Comparison of ENCODE assay signal across 7 mouse cellular contexts in the genomic region with DNA sequence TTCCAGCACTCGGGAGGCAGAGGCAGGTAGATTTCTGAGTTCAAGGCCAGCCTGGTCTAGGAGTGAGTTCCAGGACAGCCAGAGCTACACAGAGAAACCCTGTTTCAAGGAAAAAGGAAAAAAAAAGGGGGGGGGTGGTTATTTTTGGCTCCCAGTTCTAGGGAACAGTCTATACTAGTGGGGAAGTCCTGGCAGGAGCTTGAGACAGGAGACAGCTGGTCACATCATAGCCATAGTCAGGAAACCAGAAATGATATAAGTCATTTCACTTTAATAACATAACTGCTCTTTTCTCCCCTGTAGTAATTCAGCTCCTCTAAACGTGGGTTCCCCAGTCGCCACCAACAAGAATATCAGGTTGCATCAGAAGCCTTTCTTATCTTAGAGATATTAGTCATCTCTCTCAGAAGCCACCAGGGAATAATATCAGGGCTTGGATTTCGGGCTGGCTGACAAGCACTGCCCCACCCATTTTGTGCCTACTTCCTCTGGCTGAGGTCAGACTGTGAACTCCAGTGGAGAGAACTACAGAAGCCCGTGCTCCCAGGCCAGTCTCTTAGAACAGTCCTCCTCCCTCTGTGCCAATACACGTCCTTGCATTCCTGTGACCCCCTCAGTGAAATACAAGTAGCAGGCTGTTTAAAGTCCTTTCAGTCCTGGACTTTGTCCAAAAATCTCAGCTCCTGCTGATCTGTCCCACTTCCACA. TPM values are rescaled to one million over a fixed set of nuclear protein-coding genes. Genes with fewer than 3 reads are reported as not detected.
DNase-seq lines count a peak whose midpoint lies in the region; ATAC-seq and TF ChIP-seq lines count a peak whose summit lies in the region.

No protein-coding gene starts in this region.

- no peak overlapping the region for H3K9ac ChIP-seq in lung, embryonic 14.5 days

- TF ChIP-seq POLR2A in thymus, adult 2 months (IDR thresholded peaks at IDR 0.05; ENCODE audit: control insufficient read depth, extremely low read depth, insufficient read depth, low read length, poor library complexity), result no peak

- DNase-seq in urinary bladder, postnatal 36 days (ENCODE audit: low spot score in 2 of 2), result peak; percentile 23 to 48
- no peak for DNase-seq in urinary bladder, postnatal 25 days (ENCODE audit: low spot score)
- DNase-seq in lung, embryonic 14.5 days, result peak; percentile 79
- no peak for DNase-seq in thymus, adult 2 months
- no peak for DNase-seq in ovary, postnatal 14 days (ENCODE audit: low spot score)

- 11% methylated on average over 6 of the region's 6 CpGs for WGBS in lung, embryonic 14.5 days
- 38% methylated on average over 6 of the region's 6 CpGs for WGBS in thymus, adult 2 months

- H3K27me3 ChIP-seq in lung, embryonic 14.5 days (ENCODE audit: insufficient read depth, low read length), result no peaks in the 10 kb centered on the region
- no peaks in the 10 kb centered on the region for H3K27me3 ChIP-seq in thymus, adult 2 months (ENCODE audit: control insufficient read depth, insufficient read depth, low read length)

- no peaks in the 10 kb centered on the region for H3K9me3 ChIP-seq in lung, embryonic 14.5 days (ENCODE audit: low read depth, low read length)

- peaks cover 10% of the 10 kb centered on the region; the same call in 1 of the 2 replicates for H3K4me1 ChIP-seq in lung, embryonic 14.5 days (ENCODE audit: insufficient read depth)
- no peaks in the 10 kb centered on the region; the same call in 1 of the 2 replicates for H3K4me1 ChIP-seq in thymus, adult 2 months (replicated peaks; ENCODE audit: control insufficient read depth, insufficient read depth, low read length)

- no peak overlapping the region for H3K4me3 ChIP-seq in lung, embryonic 14.5 days (ENCODE audit: low read depth, low read length)
- no peak overlapping the region for H3K4me3 ChIP-seq in thymus, adult 2 months (ENCODE audit: control insufficient read depth, insufficient read depth, low read length)

- no peaks in the 10 kb centered on the region for H3K36me3 ChIP-seq in lung, embryonic 14.5 days (ENCODE audit: insufficient read depth)
- no peaks in the 10 kb centered on the region for H3K36me3 ChIP-seq in thymus, adult 2 months (ENCODE audit: control insufficient read depth, insufficient read depth, low read length)

- peak; percentile 71 for ATAC-seq in granulocyte monocyte progenitor cell, adult 5-6 weeks (replicated peaks; ENCODE audit: poor library complexity, severe bottlenecking)
- ATAC-seq in lung, embryonic 14.5 days (ENCODE audit: insufficient read depth), result peak; percentile 75
- ATAC-seq in inflammation-experienced regulatory T-cells, adult 6 months, result no peak

- H3K27ac ChIP-seq in lung, embryonic 14.5 days (ENCODE audit: low read depth), result peak overlapping the region; percentile 60; the same call in 1 of the 2 replicates
- H3K27ac ChIP-seq in thymus, adult 2 months (ENCODE audit: control insufficient read depth, insufficient read depth, low read length), result no peak overlapping the region

- 0 out of 2 replicates have a peak overlapping the region, but pooled peaks have one; percentile 29 for H3K4me2 ChIP-seq in lung, embryonic 14.5 days

- TF ChIP-seq CTCF in lung, embryonic 14.5 days (IDR thresholded peaks at IDR 0.05; ENCODE audit: low read depth), result no peak
- no peak for TF ChIP-seq CTCF in thymus, adult 2 months (IDR thresholded peaks at IDR 0.05; ENCODE audit: borderline replicate concordance, control insufficient read depth, extremely low read depth, insufficient read depth, low read length, poor library complexity)

RNA-seq across cellular contexts. Expression of gene Gm10073, which starts 3.7 kb away (rescaled TPM):
- 29.2 and 30.2 TPM in 2 replicates for total RNA-seq in granulocyte monocyte progenitor cell, adult 5-6 weeks (2014; fragmentation: Nextera tagmentation)
- 8.2 and 10.8 TPM in 2 replicates for total RNA-seq in granulocyte monocyte progenitor cell, adult 5-6 weeks (2017)
- polyA plus RNA-seq in lung, embryonic 14.5 days (2014; fragmentation: Nextera tagmentation; extraction: Ambion mirVana), result 10.1 and 11.4 TPM in 2 replicates
- polyA plus RNA-seq in thymus, adult 2 months (2012; rRNA removed), result 69.5 and 76.2 TPM in 2 replicates
- 100 to 1,000 TPM in 1 of 3 experiments, 10 to 100 TPM in 2; 67.0 to 101 (median 94.0) TPM for polyA plus RNA-seq in inflammation-experienced regulatory T-cells, adult 6 months (2017; shearing (Covaris generic))

RNA-seq across cellular contexts. Expression of gene Cdh1, which starts 26.1 kb away (rescaled TPM):
- 1.1 and 4.6 TPM in 2 replicates for total RNA-seq in granulocyte monocyte progenitor cell, adult 5-6 weeks (2014; fragmentation: Nextera tagmentation)
- 0.88 and 1.6 TPM in 2 replicates for total RNA-seq in granulocyte monocyte progenitor cell, adult 5-6 weeks (2017)
- 85.3 and 89.8 TPM in 2 replicates for polyA plus RNA-seq in lung, embryonic 14.5 days (2014; fragmentation: Nextera tagmentation; extraction: Ambion mirVana)
- 23.5 TPM in 2 replicates for polyA plus RNA-seq in thymus, adult 2 months (2012; rRNA removed)
- 1 to 10 TPM in 2 of 3 experiments, under 1 TPM in 1; 0.26 to 2.4 (median 1.1) TPM for polyA plus RNA-seq in inflammation-experienced regulatory T-cells, adult 6 months (2017; shearing (Covaris generic))

Comparison
In these comparisons a context has a peak if more than half of its experiments do, and no peak if none do; other contexts are left out.
1. DNase-seq: peak in urinary bladder, postnatal 36 days (2 of 2) and lung, embryonic 14.5 days (single experiment); none in urinary bladder, postnatal 25 days (single experiment), thymus, adult 2 months (single experiment) and ovary, postnatal 14 days (single experiment).